Mouse (Mus musculus) neural tube, embryonic 12.5 days (tissue): ENCODE measurements at regions not wholly inside any gene's neighbourhood (a gene's known extent, or its start where the extent isn't known, plus 50 kb on each side); places are given as distances from the start of the nearest gene placed in this dataset.
A peak's percentile ranks its signal among the peaks of the same experiment; 100 is the strongest.

Experiments
- ATAC-seq: fragments of 200-750 bp; cut with Nextera tagmentation; 2 replicates; pipeline ENCODE4 v1.8.0; 2017; ENCODE audit warnings: low read depth, mild to moderate bottlenecking, moderate TSS enrichment, moderate library complexity; ENCODE audit not compliant: low FRiP score
- H3K27ac ChIP-seq: fragments of 300-500 bp; sonication (generic); 2 replicates; pipeline ENCODE4 v1.5.1; 2016
- H3K27me3 ChIP-seq: fragments of 300-500 bp; sonication (generic); replicated peaks from 2 replicates; pipeline ENCODE4 v1.6.1; 2016; ENCODE audit warnings: mild to moderate bottlenecking
- H3K36me3 ChIP-seq: fragments of 300-500 bp; sonication (generic); 2 replicates; pipeline ENCODE4 v1.6.1; 2016; ENCODE audit warnings: mild to moderate bottlenecking
- H3K4me1 ChIP-seq: fragments of 300-500 bp; sonication (generic); 2 replicates; pipeline ENCODE4 v1.6.1; 2016
- H3K4me2 ChIP-seq: fragments of 300-500 bp; sonication (generic); replicated peaks from 2 replicates; pipeline ENCODE4 v1.6.1; 2016; ENCODE audit warnings: mild to moderate bottlenecking
- H3K4me3 ChIP-seq: fragments of 300-500 bp; sonication (generic); 2 replicates; pipeline ENCODE4 v1.5.1; 2016
- H3K9ac ChIP-seq: fragments of 300-500 bp; sonication (generic); 2 replicates; pipeline ENCODE4 v1.6.1; 2016; ENCODE audit warnings: mild to moderate bottlenecking
- H3K9me3 ChIP-seq: fragments of 300-500 bp; sonication (generic); 2 replicates; pipeline ENCODE4 v1.6.1; 2016; ENCODE audit warnings: mild to moderate bottlenecking
- WGBS: fragments of 180-500 bp; shearing (Covaris S2); methylation state at CpG from one replicate; pipeline ENCODE4 v1.1.7; 2016; 5-methylcytosine and 5-hydroxymethylcytosine counted together

- H3K4me1 ChIP-seq, result no peaks in the 10 kb centered on the region
- no peaks in the 10 kb centered on the region for H3K36me3 ChIP-seq
- H3K9ac ChIP-seq, result no peak overlapping the region
- WGBS, result 85% methylated on average over 5 of the region's 5 CpGs
- H3K27ac ChIP-seq, result no peak overlapping the region
- no peaks in the 10 kb centered on the region for H3K27me3 ChIP-seq
- H3K4me2 ChIP-seq, result no peak overlapping the region
- H3K4me3 ChIP-seq, result no peak overlapping the region
- no peak for ATAC-seq
- no peaks in the 10 kb centered on the region for H3K9me3 ChIP-seq
Measured at GRCm38 (mm10) chr2:161470844-161471243, 362.0 kb upstream of the Chd6 start.

GRCm38 (mm10) chr2:161470025-161470424 is 361.1 kb upstream of the Chd6 start:
- ATAC-seq, result peak; percentile 65; the same call in 1 of the 2 replicates
- H3K36me3 ChIP-seq, result no peaks in the 10 kb centered on the region
- H3K9ac ChIP-seq, result no peak overlapping the region
- no peaks in the 10 kb centered on the region for H3K4me1 ChIP-seq
- H3K4me3 ChIP-seq, result no peak overlapping the region
- no peaks in the 10 kb centered on the region for H3K27me3 ChIP-seq
- no peak overlapping the region for H3K4me2 ChIP-seq
- no peaks in the 10 kb centered on the region for H3K9me3 ChIP-seq
- WGBS, result 48% methylated on average over 2 of the region's 2 CpGs
- no peak overlapping the region for H3K27ac ChIP-seq

- Histone ChIP-seq H3K27me3 (no peaks in the 10 kb centered on the region), H3K27ac (no peak overlapping the region), H3K36me3 (no peaks in the 10 kb centered on the region), H3K4me1 (no peaks in the 10 kb centered on the region), H3K4me2 (no peak overlapping the region), H3K9me3 (no peaks in the 10 kb centered on the region), H3K4me3 (no peak overlapping the region), H3K9ac (no peak overlapping the region)
- WGBS, result 77% methylated on average over 1 of the region's 1 CpGs
- ATAC-seq, result no peak
Measured at GRCm38 (mm10) chr2:161467035-161467434, 358.2 kb upstream of the Chd6 start.

GRCm38 (mm10) chr2:161460600-161460999 is 351.7 kb upstream of the Chd6 start:
- no peak for ATAC-seq
- Histone ChIP-seq H3K4me1 (no peaks in the 10 kb centered on the region), H3K27me3 (no peaks in the 10 kb centered on the region), H3K4me2 (no peak overlapping the region), H3K4me3 (no peak overlapping the region), H3K36me3 (no peaks in the 10 kb centered on the region), H3K27ac (no peak overlapping the region), H3K9me3 (no peaks in the 10 kb centered on the region), H3K9ac (no peak overlapping the region)
- WGBS, result 90% methylated on average over 4 of the region's 4 CpGs

- no peak for ATAC-seq
- Histone ChIP-seq H3K9me3 (no peaks in the 10 kb centered on the region), H3K27ac (no peak overlapping the region), H3K4me3 (no peak overlapping the region), H3K36me3 (no peaks in the 10 kb centered on the region), H3K27me3 (no peaks in the 10 kb centered on the region), H3K4me2 (no peak overlapping the region), H3K4me1 (no peaks in the 10 kb centered on the region), H3K9ac (no peak overlapping the region)
- 57% methylated on average over 6 of the region's 6 CpGs for WGBS
Measured at GRCm38 (mm10) chr2:161454466-161454865, 345.6 kb upstream of the Chd6 start.

- Histone ChIP-seq H3K9ac (no peak overlapping the region), H3K4me2 (no peak overlapping the region), H3K4me1 (0 out of 2 replicates have a peak, but pooled peaks cover 5% of the 10 kb centered on the region), H3K4me3 (no peak overlapping the region), H3K36me3 (no peaks in the 10 kb centered on the region), H3K9me3 (no peaks in the 10 kb centered on the region), H3K27ac (no peak overlapping the region), H3K27me3 (no peaks in the 10 kb centered on the region)
- WGBS, result 22% methylated on average over 9 of the region's 9 CpGs
- peak; percentile 41; the same call in 1 of the 2 replicates for ATAC-seq
Measured at GRCm38 (mm10) chr2:161433816-161434215, 324.9 kb upstream of the Chd6 start.

- no peak overlapping the region for H3K27ac ChIP-seq
- WGBS, result 81% methylated on average over 3 of the region's 3 CpGs
- no peak overlapping the region for H3K4me2 ChIP-seq
- no peaks in the 10 kb centered on the region for H3K36me3 ChIP-seq
- H3K9ac ChIP-seq, result no peak overlapping the region
- ATAC-seq, result no peak
- no peaks in the 10 kb centered on the region for H3K9me3 ChIP-seq
- no peaks in the 10 kb centered on the region for H3K27me3 ChIP-seq
- H3K4me1 ChIP-seq, result 0 out of 2 replicates have a peak, but pooled peaks cover 5% of the 10 kb centered on the region
- H3K4me3 ChIP-seq, result no peak overlapping the region
Measured at GRCm38 (mm10) chr2:161429294-161429693, 320.4 kb upstream of the Chd6 start.

GRCm38 (mm10) chr2:161425587-161425986 is 316.7 kb upstream of the Chd6 start:
- no peak overlapping the region for H3K4me3 ChIP-seq
- ATAC-seq, result no peak
- no peaks in the 10 kb centered on the region for H3K27me3 ChIP-seq
- no peaks in the 10 kb centered on the region for H3K4me1 ChIP-seq
- no peaks in the 10 kb centered on the region for H3K9me3 ChIP-seq
- H3K4me2 ChIP-seq, result no peak overlapping the region
- H3K9ac ChIP-seq, result no peak overlapping the region
- 53% methylated on average over 3 of the region's 3 CpGs for WGBS
- no peaks in the 10 kb centered on the region for H3K36me3 ChIP-seq
- H3K27ac ChIP-seq, result no peak overlapping the region

- no peak for ATAC-seq
- H3K9ac ChIP-seq, result no peak overlapping the region
- 87% methylated on average over 7 of the region's 7 CpGs for WGBS
Measured at GRCm38 (mm10) chr2:161418062-161418461, 309.2 kb upstream of the Chd6 start.

GRCm38 (mm10) chr2:161416218-161416927 is 307.5 kb upstream of the Chd6 start:
- H3K36me3 ChIP-seq, result no peaks in the 10 kb centered on the region
- H3K9me3 ChIP-seq, result no peaks in the 10 kb centered on the region
- no peak overlapping the region for H3K9ac ChIP-seq
- H3K4me1 ChIP-seq, result peaks cover 4% of the 10 kb centered on the region; the same call in 1 of the 2 replicates
- H3K4me2 ChIP-seq, result no peak overlapping the region
- 65% methylated on average over 13 of the region's 13 CpGs for WGBS
- ATAC-seq, result no peak
- no peaks in the 10 kb centered on the region for H3K27me3 ChIP-seq
- H3K4me3 ChIP-seq, result no peak overlapping the region
- no peak overlapping the region for H3K27ac ChIP-seq

More at GRCm38 (mm10) chr2:161418062-161418461, 309.2 kb upstream of the Chd6 start:
- no peaks in the 10 kb centered on the region for H3K9me3 ChIP-seq
- no peak overlapping the region for H3K4me3 ChIP-seq
- no peak overlapping the region for H3K4me2 ChIP-seq
- H3K36me3 ChIP-seq, result no peaks in the 10 kb centered on the region
- H3K27me3 ChIP-seq, result no peaks in the 10 kb centered on the region
- H3K27ac ChIP-seq, result no peak overlapping the region
- peaks cover 4% of the 10 kb centered on the region; the same call in 1 of the 2 replicates for H3K4me1 ChIP-seq

- WGBS, result 98% methylated on average over 1 of the region's 1 CpGs
- Histone ChIP-seq H3K9me3 (no peaks in the 10 kb centered on the region), H3K4me1 (no peaks in the 10 kb centered on the region), H3K4me2 (no peak overlapping the region), H3K27ac (no peak overlapping the region), H3K4me3 (no peak overlapping the region), H3K36me3 (no peaks in the 10 kb centered on the region), H3K27me3 (no peaks in the 10 kb centered on the region), H3K9ac (no peak overlapping the region)
- ATAC-seq, result no peak
Measured at GRCm38 (mm10) chr2:161408306-161408705, 299.4 kb upstream of the Chd6 start.

GRCm38 (mm10) chr2:161405847-161406384 is 297.0 kb upstream of the Chd6 start:
- Histone ChIP-seq H3K4me2 (no peak overlapping the region), H3K27ac (no peak overlapping the region), H3K4me1 (no peaks in the 10 kb centered on the region), H3K27me3 (no peaks in the 10 kb centered on the region), H3K9me3 (no peaks in the 10 kb centered on the region), H3K4me3 (no peak overlapping the region), H3K36me3 (no peaks in the 10 kb centered on the region), H3K9ac (no peak overlapping the region)
- 59% methylated on average over 1 of the region's 1 CpGs for WGBS
- ATAC-seq, result no peak

- WGBS, result 93% methylated on average over 3 of the region's 3 CpGs
- H3K36me3 ChIP-seq, result no peaks in the 10 kb centered on the region
- H3K27ac ChIP-seq, result no peak overlapping the region
- H3K4me1 ChIP-seq, result no peaks in the 10 kb centered on the region
- H3K27me3 ChIP-seq, result no peaks in the 10 kb centered on the region; the same call in 1 of the 2 replicates
- H3K4me3 ChIP-seq, result no peak overlapping the region
- no peak overlapping the region for H3K9ac ChIP-seq
- no peaks in the 10 kb centered on the region for H3K9me3 ChIP-seq
- ATAC-seq, result no peak
- H3K4me2 ChIP-seq, result no peak overlapping the region
Measured at GRCm38 (mm10) chr2:161398061-161398460, 289.2 kb upstream of the Chd6 start.
